Mouse (Mus musculus): ENCODE data around the gene Itga11. TPM values are rescaled to one million over a fixed set of nuclear protein-coding genes. Genes with fewer than 3 reads are reported as not detected.

Itga11 gene
- total RNA-seq, 2 experiments from 2014 or later: 1.1 to 1.4 TPM

- intact Hi-C loops (cut with DNase I): no loop called here
- DNase-seq (ENCODE audit: extremely low spot score in 1 of 2, low spot score in 2 of 2): no peak
These were observed 2.5 kb upstream of the Itga11 start for GRCm38 (mm10) chr9:62675172-62675571.

- intact Hi-C loops (cut with DNase I): no loop called here
- DNase-seq (ENCODE audit: extremely low spot score in 1 of 2, low spot score in 2 of 2): no peak
These were observed 1.0 kb downstream of the Itga11 start for GRCm38 (mm10) chr9:62678550-62679155.

GRCm38 (mm10) chr9:62679398-62679797 lies 1.8 kb downstream of the Itga11 start:
- DNase-seq (ENCODE audit: extremely low spot score in 1 of 2, low spot score in 2 of 2): no peak
- intact Hi-C loops (cut with DNase I): no loop called here

- intact Hi-C loops (cut with DNase I): no loop called here
- no peak for DNase-seq (ENCODE audit: extremely low spot score in 1 of 2, low spot score in 2 of 2)
These were observed 6.7 kb downstream of the Itga11 start for GRCm38 (mm10) chr9:62684311-62684710.

- DNase-seq (ENCODE audit: extremely low spot score in 1 of 2, low spot score in 2 of 2): no peak
- intact Hi-C loops (cut with DNase I): no loop called here
These were observed 12.1 kb downstream of the Itga11 start for GRCm38 (mm10) chr9:62689748-62690147.

- intact Hi-C loops (cut with DNase I): no loop called here
- DNase-seq (ENCODE audit: extremely low spot score in 1 of 2, low spot score in 2 of 2): no peak
These were observed 16.4 kb downstream of the Itga11 start for GRCm38 (mm10) chr9:62694054-62694453.

- intact Hi-C loops (cut with DNase I): no loop called here
- no peak for DNase-seq (ENCODE audit: extremely low spot score in 1 of 2, low spot score in 2 of 2)
These were observed 17.6 kb downstream of the Itga11 start for GRCm38 (mm10) chr9:62695210-62695609.

- no peak for DNase-seq (ENCODE audit: extremely low spot score in 1 of 2, low spot score in 2 of 2)
- intact Hi-C loops (cut with DNase I): no loop called here
These were observed 19.2 kb downstream of the Itga11 start for GRCm38 (mm10) chr9:62696799-62697198.

- DNase-seq (ENCODE audit: extremely low spot score in 1 of 2, low spot score in 2 of 2): no peak
- intact Hi-C loops (cut with DNase I): no loop called here
These were observed 29.6 kb downstream of the Itga11 start for GRCm38 (mm10) chr9:62707267-62707666.

GRCm38 (mm10) chr9:62707870-62708269 lies 30.2 kb downstream of the Itga11 start:
- intact Hi-C loops (cut with DNase I): no loop called here
- no peak for DNase-seq (ENCODE audit: extremely low spot score in 1 of 2, low spot score in 2 of 2)

GRCm38 (mm10) chr9:62709983-62710382 lies 32.4 kb downstream of the Itga11 start:
- DNase-seq (ENCODE audit: extremely low spot score in 1 of 2, low spot score in 2 of 2): no peak
- intact Hi-C loops (cut with DNase I): no loop called here

GRCm38 (mm10) chr9:62712374-62712773 lies 34.7 kb downstream of the Itga11 start:
- intact Hi-C loops (cut with DNase I): no loop called here
- DNase-seq (ENCODE audit: extremely low spot score in 1 of 2, low spot score in 2 of 2): no peak

- intact Hi-C loops (cut with DNase I): no loop called here
- no peak for DNase-seq (ENCODE audit: extremely low spot score in 1 of 2, low spot score in 2 of 2)
These were observed 35.4 kb downstream of the Itga11 start for GRCm38 (mm10) chr9:62713040-62713439.

GRCm38 (mm10) chr9:62714336-62714735 lies 36.7 kb downstream of the Itga11 start:
- intact Hi-C loops (cut with DNase I): no loop called here
- no peak for DNase-seq (ENCODE audit: extremely low spot score in 1 of 2, low spot score in 2 of 2)

- intact Hi-C loops (cut with DNase I): no loop called here
- DNase-seq (ENCODE audit: extremely low spot score in 1 of 2, low spot score in 2 of 2): peak in 1 of 2 experiments; percentile 54
These were observed 40.4 kb downstream of the Itga11 start for GRCm38 (mm10) chr9:62717982-62718381.

GRCm38 (mm10) chr9:62721791-62722190 lies 44.2 kb downstream of the Itga11 start:
- intact Hi-C loops (cut with DNase I): no loop called here
- DNase-seq (ENCODE audit: extremely low spot score in 1 of 2, low spot score in 2 of 2): no peak

- no peak for DNase-seq (ENCODE audit: extremely low spot score in 1 of 2, low spot score in 2 of 2)
- intact Hi-C loops (cut with DNase I): no loop called here
These were observed 45.1 kb downstream of the Itga11 start for GRCm38 (mm10) chr9:62722716-62723115.

- intact Hi-C loops (cut with DNase I): no loop called here
- no peak for DNase-seq (ENCODE audit: extremely low spot score in 1 of 2, low spot score in 2 of 2)
These were observed 46.5 kb downstream of the Itga11 start for GRCm38 (mm10) chr9:62724175-62724574.

GRCm38 (mm10) chr9:62725247-62725646 lies 47.6 kb downstream of the Itga11 start:
- intact Hi-C loops (cut with DNase I): no loop called here
- no peak for DNase-seq (ENCODE audit: extremely low spot score in 1 of 2, low spot score in 2 of 2)

- peak in 1 of 2 experiments; percentile 56 for DNase-seq (ENCODE audit: extremely low spot score in 1 of 2, low spot score in 2 of 2)
- intact Hi-C loops (cut with DNase I): no loop called here
These were observed 48.8 kb downstream of the Itga11 start for GRCm38 (mm10) chr9:62726472-62726871.

GRCm38 (mm10) chr9:62744558-62745275 lies 67.1 kb downstream of the Itga11 start:
- intact Hi-C loops (cut with DNase I): no loop called here
- DNase-seq (ENCODE audit: extremely low spot score in 1 of 2, low spot score in 2 of 2): no peak

Data from left cerebral cortex, postnatal 10 days (tissue).